Mouse (Mus musculus): ENCODE measurements around the gene Mmp28.

Mmp28 gene

GRCm38 (mm10) chr11:83447612-83448011 lies 15.3 kb downstream of the Mmp28 start:
- no peak for DNase-seq

DNA sequence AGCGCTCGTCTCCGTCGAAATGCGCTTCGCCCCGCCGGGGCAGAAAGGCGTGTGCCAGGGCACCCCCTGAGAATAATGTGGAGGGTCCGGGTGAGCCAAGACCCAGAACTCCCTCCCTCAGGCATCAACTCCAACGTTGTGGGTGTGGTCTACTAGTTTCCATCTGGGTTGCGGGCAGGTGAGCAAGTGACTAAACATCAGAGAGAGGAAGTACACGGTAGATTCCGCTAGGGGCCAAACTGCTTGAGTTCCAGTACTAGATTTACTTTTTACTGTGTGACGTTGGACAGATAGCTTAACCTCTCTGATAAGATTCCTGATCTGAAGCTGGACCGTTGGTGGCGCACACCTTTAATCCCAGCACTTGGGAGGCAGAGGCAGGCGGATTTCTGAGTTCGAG lies 17.9 kb downstream of the Mmp28 start:
- DNase-seq: no peak

DNA sequence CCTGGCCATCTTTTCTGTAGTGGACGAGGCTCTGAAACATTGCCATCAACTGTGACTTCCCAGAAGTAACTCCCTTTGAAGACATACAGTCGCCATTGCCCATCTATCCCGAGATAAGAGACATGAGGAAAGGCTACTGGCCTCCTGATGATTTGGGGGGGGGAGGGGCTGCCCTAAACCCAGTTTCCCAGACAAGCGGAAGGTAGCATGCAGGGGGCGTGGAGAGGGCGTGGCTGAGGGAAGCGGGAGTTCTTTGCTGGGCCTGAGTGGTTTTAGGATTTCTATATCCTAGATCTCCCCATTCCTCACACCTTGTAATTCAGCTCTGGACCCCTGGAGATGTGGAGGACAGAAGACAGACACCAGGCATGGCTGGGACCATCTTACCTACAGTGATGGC lies 19.0 kb downstream of the Mmp28 start:
- no peak for DNase-seq

GRCm38 (mm10) chr11:83442596-83443267 lies 20.1 kb downstream of the Mmp28 start:
- peak; percentile 90 for DNase-seq

DNA sequence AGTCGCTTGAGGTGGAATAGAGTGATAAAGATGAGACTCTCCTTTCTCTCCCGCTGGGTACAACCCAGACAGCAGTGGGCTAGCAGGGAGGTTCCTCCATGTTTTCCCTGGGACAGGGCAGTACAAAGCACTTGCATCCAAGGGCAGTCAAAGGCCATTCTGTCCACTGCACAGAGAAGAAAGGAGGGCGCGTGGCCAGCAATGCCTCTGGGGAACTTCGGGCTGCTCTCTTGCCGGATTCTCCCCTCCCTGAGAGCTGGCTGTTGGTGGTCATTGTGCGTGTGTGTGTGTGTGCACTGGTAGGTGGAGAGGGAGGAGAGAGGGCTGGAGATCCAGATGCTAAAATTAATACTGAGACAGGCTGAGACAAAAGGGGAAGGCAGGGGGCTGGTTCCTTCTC lies 21.6 kb downstream of the Mmp28 start:
- no peak for DNase-seq

GRCm38 (mm10) chr11:83440081-83441064 lies 22.5 kb downstream of the Mmp28 start:
- peak; percentile 92 for DNase-seq

DNA sequence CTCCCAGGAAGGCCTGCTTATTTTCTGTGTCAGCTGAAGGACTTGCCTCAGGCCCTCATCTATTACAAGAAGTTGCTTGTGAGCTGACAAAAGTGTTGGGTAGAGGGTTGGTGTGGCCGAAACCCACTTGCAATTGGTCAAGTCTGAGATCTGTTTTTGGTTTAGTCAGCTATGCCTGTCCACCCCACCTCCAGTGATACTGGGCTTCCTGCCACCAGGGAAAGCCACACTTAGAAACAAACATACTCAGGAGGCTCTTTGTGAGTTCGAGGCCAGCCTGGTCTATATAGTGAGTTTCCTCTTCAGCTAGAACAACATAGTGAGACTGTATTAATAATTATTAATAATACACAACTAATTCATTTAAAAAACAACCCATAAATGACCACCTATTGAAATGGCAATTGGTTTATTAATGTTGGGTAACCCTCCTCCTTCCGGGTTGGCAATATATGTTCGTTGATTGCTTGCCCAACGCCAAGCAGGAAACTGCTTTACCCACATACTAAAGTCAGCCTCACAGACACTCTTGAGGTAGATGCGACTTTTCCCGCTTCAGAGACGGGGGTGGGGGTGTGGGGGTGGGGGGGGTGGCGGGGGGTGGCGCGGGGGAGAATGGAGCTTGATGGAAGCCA lies 23.3 kb downstream of the Mmp28 start:
- DNase-seq: no peak

DNA sequence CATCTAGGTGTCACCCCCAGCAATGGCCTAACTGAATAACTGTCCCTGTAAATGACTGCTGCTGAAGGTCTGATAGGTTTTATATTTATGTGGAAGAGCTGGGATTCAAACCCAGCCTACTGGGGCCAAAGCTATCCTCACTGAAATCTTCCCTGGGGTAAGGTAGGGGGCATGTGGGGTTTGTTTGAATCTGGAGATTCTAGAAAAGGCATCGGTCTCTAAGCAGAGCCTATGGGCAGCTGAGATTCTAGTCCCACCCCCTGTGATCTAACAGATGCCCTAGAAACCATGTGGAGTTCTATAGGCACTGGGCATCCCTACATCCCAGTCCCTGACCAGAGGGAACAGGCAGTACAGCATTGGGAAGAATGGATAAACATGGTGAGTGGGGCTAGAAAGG lies 25.5 kb downstream of the Mmp28 start, which contains the start of gene 1700020L24Rik:
TSS of gene 1700020L24Rik (plus strand) at position 301 of the 400 bp plus-strand sequence.
- no peak for DNase-seq

- no peak for DNase-seq
Observed at GRCm38 (mm10) chr11:83432533-83432932, 30.3 kb downstream of the Mmp28 start.

DNA sequence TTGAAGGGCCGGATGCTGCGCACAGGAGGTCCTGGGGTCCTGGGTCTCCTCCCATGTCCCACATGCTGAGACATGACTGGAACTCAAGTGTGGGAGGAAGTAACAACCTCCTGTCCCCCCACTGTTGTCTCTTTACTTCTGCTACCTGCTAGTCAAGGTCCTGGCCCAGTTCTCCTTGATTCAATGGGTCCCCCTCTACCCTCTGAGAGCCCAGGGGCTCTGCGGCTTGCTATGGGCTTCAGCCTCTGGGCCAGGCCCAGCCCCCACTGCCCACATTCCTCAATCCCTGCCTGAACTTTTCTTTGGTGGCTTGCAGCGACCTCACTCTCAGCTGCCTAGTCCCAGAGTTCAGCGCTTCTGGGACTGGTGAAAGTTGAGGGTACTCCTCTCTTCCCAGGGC lies 33.5 kb downstream of the Mmp28 start, which contains the start of gene Gas2l2:
TSS of gene Gas2l2 (minus strand) at position 101 of the 400 bp plus-strand sequence.
- no peak for DNase-seq

- peak; percentile 55 for DNase-seq
Observed at GRCm38 (mm10) chr11:83426964-83427363, 35.9 kb downstream of the Mmp28 start.

- peak; percentile 83 for DNase-seq
Observed at GRCm38 (mm10) chr11:83424681-83425080, 38.2 kb downstream of the Mmp28 start.

GRCm38 (mm10) chr11:83421305-83421704 lies 41.6 kb downstream of the Mmp28 start:
- DNase-seq: peak; percentile 72

- no peak for DNase-seq
Observed at GRCm38 (mm10) chr11:83420338-83420737, 42.5 kb downstream of the Mmp28 start.

GRCm38 (mm10) chr11:83418566-83418965 lies 44.3 kb downstream of the Mmp28 start:
- no peak for DNase-seq

GRCm38 (mm10) chr11:83417708-83418107 lies 45.2 kb downstream of the Mmp28 start:
- DNase-seq: no peak

DNA sequence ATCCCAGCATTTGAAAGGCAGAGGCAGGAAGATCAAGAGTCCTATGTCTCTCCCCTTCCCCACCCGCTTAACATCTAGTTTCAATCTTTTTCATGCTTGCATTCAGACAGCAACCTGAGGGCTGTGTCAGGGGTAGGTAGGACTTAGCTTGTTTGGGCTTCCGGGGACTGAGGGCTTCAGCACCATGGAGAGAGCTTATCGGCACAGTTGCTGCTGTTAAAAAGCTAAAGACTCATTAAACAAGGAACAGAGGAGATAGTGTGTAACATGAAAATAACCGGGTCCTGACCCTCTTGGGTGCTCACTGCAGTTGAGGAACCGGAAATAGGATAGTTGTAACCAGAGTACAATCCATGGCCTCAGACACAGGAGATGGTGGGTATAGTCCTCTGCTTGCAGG lies 45.8 kb downstream of the Mmp28 start:
- peak; percentile 69 for DNase-seq

GRCm38 (mm10) chr11:83410510-83410909 lies 52.4 kb downstream of the Mmp28 start:
- no peak for DNase-seq

GRCm38 (mm10) chr11:83409792-83410291 lies 53.0 kb downstream of the Mmp28 start:
- no peak for DNase-seq

- no peak for DNase-seq
Observed at GRCm38 (mm10) chr11:83409087-83409754, 53.6 kb downstream of the Mmp28 start, which contains the start of gene Rasl10b. Gene Rasl10b (plus strand): TSS chr11:83409137.

GRCm38 (mm10) chr11:83408242-83408641 lies 54.6 kb downstream of the Mmp28 start:
- no peak for DNase-seq

GRCm38 (mm10) chr11:83406391-83406790 lies 56.5 kb downstream of the Mmp28 start:
- DNase-seq: no peak

Data from lung, postnatal 36 days (tissue).